Mouse (Mus musculus): ENCODE data around the gene Hoxa6. TPM values are rescaled to one million over a fixed set of nuclear protein-coding genes. Genes with fewer than 3 reads are reported as not detected.

The Hoxa6 gene
- polyA plus RNA-seq, 1 experiment from 2014 or later: not detected

- Histone ChIP-seq H3K9ac (no peak overlapping the region), H3K27ac (no peak overlapping the region), H3K4me2 (no peak overlapping the region), H3K9me3 (no peaks in the 10 kb centered on the region), H3K4me3 (replicated peaks) (no peak overlapping the region), H3K4me1 (peaks cover 16% of the 10 kb centered on the region), H3K36me3 (replicated peaks) (no peaks in the 10 kb centered on the region), H3K27me3 (peaks cover 99% of the 10 kb centered on the region)
- ATAC-seq (ENCODE audit: low FRiP score): no peak
- 1% methylated on average over 20 of the region's 20 CpGs for WGBS
Measured at GRCm38 (mm10) chr6:52156551-52157200, 51.8 kb downstream of the Hoxa6 start.

MicroRNAs within 50 kb of the gene (microRNA counts, 519-probe panel; counts per million panel counts)
- not detected for microRNA mmu-miR-196b

Small RNA genes within 50 kb of the gene (microRNA-seq; reads per million reads assigned to microRNA genes)
- 33.7 reads per million, percentile 40 among the genes with 10 or more reads in this experiment for gene Mir196b

Other genes starting within 250 kb of the Hoxa6 start
- 5.7 and 6.6 TPM in 2 replicates for gene Skap2, start 196.2 kb downstream of the Hoxa6 start, polyA plus RNA-seq (2016; fragmentation: Nextera tagmentation; extraction: Ambion mirVana)
- 0.19 and 0.31 TPM in 2 replicates for gene Hoxa1, start 50.4 kb downstream of the Hoxa6 start, polyA plus RNA-seq (2016; fragmentation: Nextera tagmentation; extraction: Ambion mirVana)
- not detected in 2 replicates for gene Hoxa2, start 43.9 kb downstream of the Hoxa6 start, polyA plus RNA-seq (2016; fragmentation: Nextera tagmentation; extraction: Ambion mirVana)
- not detected in 2 replicates for gene 5730596B20Rik, start 31.2 kb downstream of the Hoxa6 start, polyA plus RNA-seq (2016; fragmentation: Nextera tagmentation; extraction: Ambion mirVana)
- gene Hoxa4, start 17.0 kb downstream of the Hoxa6 start, polyA plus RNA-seq (2016; fragmentation: Nextera tagmentation; extraction: Ambion mirVana): not detected in 2 replicates
- not detected in 2 replicates for gene Hoxa5, start 4.1 kb downstream of the Hoxa6 start, polyA plus RNA-seq (2016; fragmentation: Nextera tagmentation; extraction: Ambion mirVana)
- 0.32 TPM in 1 of 2 replicates, not detected in the other for gene Hoxa3, start 4.6 kb upstream of the Hoxa6 start, polyA plus RNA-seq (2016; fragmentation: Nextera tagmentation; extraction: Ambion mirVana)
- gene Gm28308, start 4.6 kb upstream of the Hoxa6 start, polyA plus RNA-seq (2016; fragmentation: Nextera tagmentation; extraction: Ambion mirVana): not detected in 2 replicates
- gene Hoxa7, start 13.1 kb upstream of the Hoxa6 start, polyA plus RNA-seq (2016; fragmentation: Nextera tagmentation; extraction: Ambion mirVana): not detected in 2 replicates
- not detected in 2 replicates for gene Hoxa9, start 22.4 kb upstream of the Hoxa6 start, polyA plus RNA-seq (2016; fragmentation: Nextera tagmentation; extraction: Ambion mirVana)
- not detected in 2 replicates for gene Hoxa10, start 32.1 kb upstream of the Hoxa6 start, polyA plus RNA-seq (2016; fragmentation: Nextera tagmentation; extraction: Ambion mirVana)
- not detected in 2 replicates for gene Hoxa11, start 37.1 kb upstream of the Hoxa6 start, polyA plus RNA-seq (2016; fragmentation: Nextera tagmentation; extraction: Ambion mirVana)
- gene Hoxa13, start 52.2 kb upstream of the Hoxa6 start, polyA plus RNA-seq (2016; fragmentation: Nextera tagmentation; extraction: Ambion mirVana): not detected in 2 replicates
- not detected in 2 replicates for gene Evx1, start 104.8 kb upstream of the Hoxa6 start, polyA plus RNA-seq (2016; fragmentation: Nextera tagmentation; extraction: Ambion mirVana)